Mouse (Mus musculus) ES-E14 (cell line): ENCODE data around the gene Sox5. TPM values are rescaled to one million over a fixed set of nuclear protein-coding genes. Genes with fewer than 3 reads are reported as not detected.

ENCODE experiments used
- DNase-seq: peaks from one replicate; pipeline ENCODE4 v3.0.0-alpha.2; 2013; ENCODE audit warnings: low read depth, low spot score
- H3K27ac ChIP-seq: 2 replicates; pipeline ENCODE4 v1.5.1; 2012; ENCODE audit warnings: low read depth, mild to moderate bottlenecking, low read length, moderate library complexity, mixed read lengths; ENCODE audit not compliant: poor library complexity, insufficient read depth, severe bottlenecking
- H3K36me3 ChIP-seq: 2 replicates; pipeline ENCODE4 v1.6.1; 2012; ENCODE audit warnings: mild to moderate bottlenecking, low read length, moderate library complexity, mixed read lengths; ENCODE audit not compliant: control insufficient read depth, poor library complexity, insufficient read depth, severe bottlenecking
- H3K4me1 ChIP-seq, 2 experiments: fragments of 150-350 bp in 1 of 2; sonication (generic) in 1 of 2; 2 replicates each; pipeline ENCODE4 v1.6.1; 2012; ENCODE audit warnings: low read length in 2 of 2, mild to moderate bottlenecking in 1 of 2, mixed read lengths in 1 of 2; ENCODE audit not compliant: control insufficient read depth in 2 of 2, insufficient read depth in 2 of 2, poor library complexity in 1 of 2
- H3K4me3 ChIP-seq, 2 experiments: fragments of 150-350 bp in 1 of 2; sonication (generic) in 1 of 2; 2 replicates each; pipeline ENCODE4 v1.5.1; 2012; ENCODE audit warnings: low read length in 2 of 2, low read depth in 1 of 2, mild to moderate bottlenecking in 1 of 2, mixed read lengths in 1 of 2; ENCODE audit not compliant: insufficient read depth in 1 of 2, poor library complexity in 1 of 2, severe bottlenecking in 1 of 2
- H3K9ac ChIP-seq: 2 replicates; pipeline ENCODE4 v1.6.1; 2012; ENCODE audit warnings: low read depth, mild to moderate bottlenecking, low read length, mixed read lengths; ENCODE audit not compliant: poor library complexity, insufficient read depth, severe bottlenecking
- H3K9me3 ChIP-seq: fragments of 150-350 bp; sonication (generic); 2 replicates; pipeline ENCODE4 v1.6.1; 2012; ENCODE audit warnings: low read depth, mild to moderate bottlenecking, low read length; ENCODE audit not compliant: control insufficient read depth, insufficient read depth
- CHD2 ChIP-seq: IDR thresholded peaks from 2 replicates; pipeline ENCODE4 v1.6.1; 2014; ENCODE audit warnings: mild to moderate bottlenecking, low read depth, low read length, inconsistent platforms
- HCFC1 ChIP-seq: IDR thresholded peaks from 2 replicates; pipeline ENCODE4 v1.6.1; 2012; ENCODE audit warnings: low read length, inconsistent platforms, borderline replicate concordance; ENCODE audit not compliant: insufficient read depth
- MAFK ChIP-seq: IDR thresholded peaks from 2 replicates; pipeline ENCODE4 v1.6.1; 2014; ENCODE audit warnings: mild to moderate bottlenecking, low read depth, low read length, inconsistent platforms; ENCODE audit not compliant: insufficient read depth
- ZC3H11A ChIP-seq: IDR thresholded peaks from 2 replicates; pipeline ENCODE4 v1.6.1; 2012; ENCODE audit warnings: low read depth, mild to moderate bottlenecking, inconsistent platforms, low read length, borderline replicate concordance
- ZNF384 ChIP-seq: IDR thresholded peaks from 2 replicates; pipeline ENCODE4 v1.6.1; 2012; ENCODE audit warnings: low read depth, low read length, inconsistent platforms
- in situ Hi-C, 2 experiments: fragments of 600-800 bp; cut with MboI; formaldehyde crosslinking; loops; one replicate each; pipeline ENCODE4 v1.15.1; 2025; ENCODE audit warnings: low sequenced_read_pairs in 2 of 2, inconsistent platforms in 1 of 2; ENCODE audit not compliant: unreplicated experiment in 2 of 2
- total RNA-seq: library from RNA; depleted of rRNA; stranded (reverse); fragments of 300-350 nt; gene quantifications from 2 replicates; pipeline ENCODE4 v1.2.3, GENCODE M21; 2012

Gene Sox5
- total RNA-seq, 1 experiment = 0.36 TPM

DNA sequence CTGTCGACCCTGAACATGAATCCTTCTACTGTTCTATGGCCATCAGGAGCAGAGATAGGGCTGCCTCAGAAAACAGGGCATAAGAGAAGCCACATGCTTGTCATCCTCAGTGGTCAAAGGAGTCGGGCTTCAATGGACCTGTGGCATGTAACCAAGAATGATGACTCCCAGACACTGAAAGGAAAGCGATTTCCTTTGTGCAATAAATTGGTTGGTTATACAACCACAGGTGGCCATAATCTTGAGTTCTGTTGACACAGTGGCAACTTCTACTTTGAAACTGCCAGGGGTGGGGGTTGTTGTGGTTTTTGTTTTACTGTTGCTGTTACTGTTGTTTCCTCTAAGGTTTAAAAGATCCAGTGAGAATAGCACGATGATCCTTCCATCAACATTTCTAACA, 512.1 kb downstream of the Sox5 start:
- no peaks in the 10 kb centered on the region for H3K9me3 ChIP-seq
- no peak overlapping the region for H3K27ac ChIP-seq
- H3K9ac ChIP-seq = no peak overlapping the region
- no peak for DNase-seq
- H3K36me3 ChIP-seq = no peaks in the 10 kb centered on the region
- no peak overlapping the region for H3K4me3 ChIP-seq
- peaks cover 6 to 9% of the 10 kb centered on the region in 2 experiments for H3K4me1 ChIP-seq
- in situ Hi-C loops = no loop called here
- TF ChIP-seq ZNF384 (no peak), MAFK (no peak)

DNA sequence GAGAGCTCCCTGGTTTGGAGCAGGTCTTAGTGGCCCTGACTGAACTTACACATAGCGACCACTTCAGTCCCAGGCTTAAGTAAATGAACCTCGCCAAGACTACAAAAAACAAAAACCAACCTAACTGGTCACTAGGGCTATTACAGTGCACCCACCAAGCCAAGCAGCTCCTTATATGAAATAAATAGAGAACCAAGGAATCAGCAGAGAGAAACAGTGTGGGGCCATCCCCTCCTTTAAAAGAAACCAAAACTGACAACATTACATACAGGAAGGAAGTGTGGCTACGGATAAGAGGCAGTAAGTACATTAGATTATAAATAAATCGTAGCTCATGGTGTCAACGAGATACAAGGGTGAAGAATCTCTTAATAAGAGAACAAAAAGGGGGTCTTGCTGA, 516.0 kb downstream of the Sox5 start:
- Histone ChIP-seq H3K4me1 (0 out of 4 replicates have a peak, but pooled peaks cover 0 to 4% of the 10 kb centered on the region in 2 experiments), H3K27ac (no peak overlapping the region), H3K9me3 (no peaks in the 10 kb centered on the region), H3K4me3 (no peak overlapping the region), H3K36me3 (no peaks in the 10 kb centered on the region), H3K9ac (no peak overlapping the region)
- in situ Hi-C loops = no loop called here
- DNase-seq = no peak
- no peak for TF ChIP-seq MAFK

GRCm38 (mm10) chr6:144265004-144265403, 516.8 kb downstream of the Sox5 start:
- no peak for DNase-seq

DNA sequence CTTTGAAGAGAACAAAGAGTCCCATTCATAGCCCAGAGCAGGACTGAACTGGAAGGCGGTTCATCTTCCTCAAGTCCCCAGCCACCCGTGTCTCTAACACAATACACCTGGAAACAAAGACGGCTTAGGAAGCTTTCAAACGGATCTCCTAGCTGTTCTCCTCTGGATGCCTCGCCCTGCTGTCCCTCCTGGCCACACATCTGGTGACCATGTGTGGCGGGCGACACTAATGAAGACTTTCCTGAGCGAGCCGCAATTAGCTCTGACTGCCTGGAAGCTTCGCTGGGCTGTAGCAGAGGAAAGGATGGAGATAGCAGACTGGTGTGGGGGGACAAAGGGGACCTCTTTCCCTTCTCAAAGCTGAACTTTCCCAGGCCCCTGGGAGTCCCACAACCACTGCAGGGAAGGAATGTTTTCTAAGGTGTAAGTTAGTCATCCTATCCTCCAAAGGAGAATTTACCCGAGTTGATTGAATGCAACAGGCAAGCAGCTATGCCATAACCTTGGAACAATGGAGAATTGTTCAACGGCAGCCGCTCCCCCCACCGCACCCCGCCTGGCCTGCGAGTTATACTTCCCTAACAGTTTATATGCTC, 517.4 kb downstream of the Sox5 start:
- no peak for DNase-seq
- no peak overlapping the region for H3K9ac ChIP-seq
- TF ChIP-seq ZNF384 = no peak
- no peak for TF ChIP-seq MAFK
- TF ChIP-seq CHD2 = no peak
- TF ChIP-seq ZC3H11A = no peak
- TF ChIP-seq HCFC1 = no peak

More at GRCm38 (mm10) chr6:144265004-144265403, 516.8 kb downstream of the Sox5 start:
- Histone ChIP-seq H3K4me1 (0 out of 4 replicates have a peak, but pooled peaks cover 0 to 4% of the 10 kb centered on the region in 2 experiments), H3K36me3 (no peaks in the 10 kb centered on the region), H3K4me3 (no peak overlapping the region), H3K9me3 (no peaks in the 10 kb centered on the region), H3K9ac (no peak overlapping the region), H3K27ac (no peak overlapping the region)
- in situ Hi-C loops = no loop called here
- TF ChIP-seq MAFK (no peak), HCFC1 (no peak), ZNF384 (no peak), CHD2 (no peak), ZC3H11A (no peak)

DNA sequence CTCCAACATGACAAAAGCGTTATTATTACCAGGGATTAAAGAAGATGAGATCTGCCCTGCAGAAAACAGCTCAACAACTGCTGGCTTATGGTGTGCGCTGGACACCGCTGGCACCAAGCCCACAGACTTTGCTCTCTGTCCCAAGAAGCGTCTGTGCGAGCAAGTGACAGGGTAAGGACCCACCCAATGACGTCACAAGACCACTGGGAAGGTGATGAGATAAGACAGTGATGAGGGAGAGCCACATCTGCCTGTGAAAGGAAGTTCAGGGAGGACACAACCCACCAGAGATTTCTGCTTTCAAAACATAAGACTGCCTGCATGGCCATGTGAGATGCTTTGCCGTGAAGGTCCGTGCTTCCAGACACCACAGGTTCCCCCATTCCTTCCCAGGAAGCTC, 525.3 kb downstream of the Sox5 start:
- no peak for TF ChIP-seq MAFK
- no peak for TF ChIP-seq ZC3H11A
- TF ChIP-seq CHD2 = no peak
- no peak for TF ChIP-seq ZNF384
- TF ChIP-seq HCFC1 = no peak
- H3K4me3 ChIP-seq = no peak overlapping the region
- H3K36me3 ChIP-seq = no peaks in the 10 kb centered on the region
- H3K4me1 ChIP-seq = peaks cover 3 to 6% of the 10 kb centered on the region in 2 experiments
- H3K27ac ChIP-seq = no peak overlapping the region
- DNase-seq = no peak
- in situ Hi-C loops = no loop called here
- H3K9ac ChIP-seq = no peak overlapping the region
- H3K9me3 ChIP-seq = no peaks in the 10 kb centered on the region

More for the DNA sequence above, 517.4 kb downstream of the Sox5 start:
- H3K9me3 ChIP-seq = no peaks in the 10 kb centered on the region
- H3K4me1 ChIP-seq = 0 out of 4 replicates have a peak, but pooled peaks cover 0 to 4% of the 10 kb centered on the region in 2 experiments
- H3K36me3 ChIP-seq = no peaks in the 10 kb centered on the region
- H3K27ac ChIP-seq = no peak overlapping the region
- no peak overlapping the region for H3K4me3 ChIP-seq
- in situ Hi-C loops = no loop called here
